Mouse (Mus musculus): ENCODE data around the gene Tial1.

Tial1 gene

DNA sequence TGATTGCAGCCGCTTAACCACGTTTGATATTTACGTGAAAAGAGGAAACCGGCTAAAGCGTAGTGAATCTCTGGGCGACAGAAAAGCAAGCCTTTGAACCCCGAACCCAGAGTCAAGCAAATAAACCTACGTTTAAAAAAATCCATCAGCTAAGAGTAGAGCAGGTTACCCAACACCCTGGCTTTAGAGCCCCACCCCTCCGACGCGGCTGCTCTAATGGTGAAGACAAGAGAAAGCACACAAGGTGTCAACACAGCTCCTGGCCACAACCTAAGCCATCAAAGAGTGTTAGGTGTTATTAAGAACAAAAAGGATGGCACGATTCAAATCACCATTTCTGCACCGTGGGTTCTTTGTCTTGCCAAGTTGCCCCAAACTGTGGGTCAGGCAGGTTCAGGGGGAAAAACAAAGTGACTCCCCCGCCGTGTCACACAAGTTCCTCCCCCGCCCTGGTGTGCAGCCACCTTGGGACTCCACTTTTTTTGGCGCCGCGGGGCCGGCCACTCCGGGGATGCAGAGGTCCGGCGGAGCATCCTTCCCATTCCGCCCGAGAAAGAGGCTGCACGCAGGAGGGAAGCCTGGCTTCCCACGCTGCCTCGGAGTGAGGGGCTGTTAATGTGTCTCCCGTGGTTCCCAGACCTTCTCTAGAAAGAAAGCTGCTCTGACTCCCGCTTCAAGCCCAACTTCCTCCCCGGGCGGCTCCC, 44.1 kb downstream of the Tial1 start:
- DNase-seq (ENCODE audit: low spot score in 2 of 2): no peak

DNA sequence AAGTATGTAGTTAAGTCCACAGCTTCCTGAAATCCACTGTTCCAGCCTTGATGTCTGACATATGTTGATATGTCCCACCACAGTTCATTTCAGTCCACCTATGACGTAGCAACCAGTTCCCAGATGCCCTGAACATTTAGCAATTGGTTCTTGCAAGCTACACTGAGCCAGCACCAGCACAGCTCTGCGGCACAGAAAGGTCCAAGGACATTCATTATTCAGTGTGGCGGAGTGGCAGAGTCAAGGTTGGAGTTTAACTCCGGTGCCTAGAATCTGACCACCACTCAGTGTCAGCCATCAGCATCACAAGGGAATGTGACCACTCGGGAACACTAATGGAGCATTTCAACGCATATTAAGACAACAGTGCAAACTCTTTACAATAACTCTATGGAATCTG, 44.9 kb downstream of the Tial1 start:
- DNase-seq (ENCODE audit: low spot score in 2 of 2): no peak

DNA sequence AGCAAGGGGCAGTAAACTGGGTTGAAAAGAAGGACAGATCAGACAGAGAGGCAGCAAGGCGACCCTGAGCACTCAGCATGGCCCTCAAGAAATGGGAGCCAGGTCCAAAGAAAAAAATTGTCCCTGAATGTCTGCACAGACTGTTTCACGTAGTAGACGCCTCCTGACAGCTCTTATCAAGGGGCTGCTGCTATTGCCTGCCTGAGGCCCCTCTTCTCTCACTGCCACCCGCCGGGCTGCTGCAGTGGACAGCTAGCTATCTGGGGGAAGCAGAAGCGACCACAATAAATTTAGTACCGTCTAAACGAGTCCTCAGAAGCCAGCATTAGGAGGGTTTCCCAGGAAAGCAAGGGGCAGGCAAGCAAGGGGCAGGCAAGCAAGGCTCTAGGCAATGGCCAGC, 47.1 kb downstream of the Tial1 start:
- no peak for DNase-seq (ENCODE audit: low spot score in 2 of 2)

DNA sequence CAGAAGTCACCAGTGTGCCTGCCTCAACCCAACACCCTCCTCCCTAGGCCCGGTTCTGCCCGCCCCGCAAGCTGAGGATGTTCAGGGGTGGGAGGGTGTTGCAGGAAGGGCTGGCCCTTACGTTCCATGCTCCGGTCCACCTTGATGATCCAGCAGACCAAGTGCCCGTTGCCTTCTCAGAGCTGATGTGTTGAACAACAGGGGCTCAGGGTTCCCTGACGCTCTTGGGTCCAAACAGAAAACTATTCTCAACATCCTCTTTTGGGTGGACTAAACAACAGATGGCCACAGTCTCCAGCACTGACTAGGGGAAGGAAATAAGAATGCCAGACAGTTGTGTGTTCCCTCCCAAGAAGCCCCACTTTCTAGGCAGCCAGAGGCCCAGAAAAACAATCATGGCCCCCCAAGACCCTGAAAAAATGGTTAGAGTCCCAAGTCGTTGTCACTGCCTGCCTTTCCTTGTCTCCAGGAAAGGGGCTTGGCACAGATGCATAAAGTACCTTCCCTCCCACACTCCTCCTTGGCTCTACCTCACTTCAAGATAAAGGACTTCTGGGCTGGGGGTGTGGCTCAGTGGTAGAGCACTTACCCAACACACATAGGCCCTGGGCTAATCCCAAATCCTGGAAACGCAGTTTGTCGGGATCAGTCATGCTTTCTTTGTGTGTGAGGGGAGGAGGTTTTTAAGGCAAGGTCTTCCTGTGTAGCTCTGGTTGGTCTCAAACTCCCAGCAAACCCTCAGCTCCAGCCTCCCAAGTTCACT, 49.3 kb downstream of the Tial1 start:
- no peak for DNase-seq (ENCODE audit: low spot score in 2 of 2)

DNA sequence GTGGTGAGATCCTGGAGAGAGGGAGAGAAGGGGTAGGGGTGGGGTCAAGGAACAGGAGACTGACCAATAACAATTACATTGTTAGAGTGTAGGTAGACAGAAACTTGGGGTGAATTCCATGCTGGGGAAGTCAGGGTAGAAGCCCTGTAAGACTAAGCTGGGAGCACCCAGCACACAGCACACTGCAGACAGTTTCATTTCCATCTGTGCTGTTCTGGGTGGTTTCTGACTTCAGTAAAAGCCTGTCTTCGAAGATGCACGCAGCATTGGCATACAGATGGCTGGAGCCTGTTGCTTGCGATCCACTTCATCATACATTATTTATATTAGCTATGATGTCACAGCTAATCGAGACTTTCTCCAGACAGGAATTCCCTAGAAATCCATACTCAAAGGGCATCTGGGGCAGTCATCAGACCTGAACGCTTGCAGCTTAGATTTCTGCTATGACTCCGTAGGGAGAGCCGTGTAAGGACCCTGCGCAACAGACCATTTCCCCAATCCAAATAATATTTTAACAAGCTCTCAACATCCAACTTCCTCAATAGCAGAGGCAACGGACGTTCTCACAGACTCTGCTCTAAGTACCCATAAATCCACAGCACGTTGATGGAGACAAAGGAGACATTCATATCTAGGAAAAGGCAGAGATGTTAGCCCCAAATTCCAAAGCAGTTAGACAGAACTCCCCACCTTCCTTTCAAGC, 50.7 kb downstream of the Tial1 start:
- DNase-seq (ENCODE audit: low spot score in 2 of 2): no peak

DNA sequence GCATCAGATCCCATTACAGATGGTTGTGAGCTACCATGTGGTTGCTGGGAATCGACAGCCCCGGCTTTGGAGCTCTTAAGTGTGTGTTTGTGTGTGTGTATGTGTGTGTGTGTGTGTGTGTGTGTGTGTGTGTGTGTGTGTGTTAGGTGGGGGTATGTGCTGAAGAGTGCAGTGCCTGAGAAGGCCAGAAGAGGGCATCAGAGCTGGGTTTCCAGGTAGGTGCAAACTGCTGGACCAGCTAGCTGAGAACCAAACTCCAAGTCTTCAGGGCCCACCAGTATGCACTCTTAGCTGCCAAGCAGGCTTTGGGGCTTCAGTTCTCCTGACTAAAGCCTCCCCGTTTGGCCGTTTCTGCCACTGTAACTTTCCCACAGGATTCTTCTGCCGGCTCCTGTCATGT, 53.3 kb downstream of the Tial1 start:
- no peak for DNase-seq (ENCODE audit: low spot score in 2 of 2)

DNA sequence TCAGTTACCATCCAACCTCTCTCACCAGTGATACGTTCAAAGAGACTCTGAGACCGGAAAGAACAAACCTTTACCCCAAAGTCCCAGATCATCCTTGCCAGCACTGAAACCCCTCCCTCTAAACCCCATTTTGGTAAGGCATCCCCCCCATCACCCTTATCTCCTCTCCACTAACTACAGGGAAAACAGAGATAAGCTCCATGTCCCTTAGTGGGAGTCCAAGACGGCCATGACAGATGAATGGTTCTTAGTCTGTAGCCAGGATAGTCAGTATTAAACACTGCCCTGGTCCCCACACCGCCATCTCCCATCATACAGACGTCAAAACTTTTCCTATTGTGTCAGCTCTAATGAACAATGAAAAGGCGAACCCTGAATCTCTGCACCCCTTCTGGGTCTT, 57.5 kb downstream of the Tial1 start:
- no peak for DNase-seq (ENCODE audit: low spot score in 2 of 2)

- DNase-seq (ENCODE audit: low spot score in 2 of 2): no peak
Measured at GRCm38 (mm10) chr7:128403586-128403985, 57.9 kb downstream of the Tial1 start.

GRCm38 (mm10) chr7:128403128-128403527, 58.4 kb downstream of the Tial1 start:
- no peak for DNase-seq (ENCODE audit: low spot score in 2 of 2)

GRCm38 (mm10) chr7:128402577-128402976, 58.9 kb downstream of the Tial1 start:
- DNase-seq (ENCODE audit: low spot score in 2 of 2): no peak

DNA sequence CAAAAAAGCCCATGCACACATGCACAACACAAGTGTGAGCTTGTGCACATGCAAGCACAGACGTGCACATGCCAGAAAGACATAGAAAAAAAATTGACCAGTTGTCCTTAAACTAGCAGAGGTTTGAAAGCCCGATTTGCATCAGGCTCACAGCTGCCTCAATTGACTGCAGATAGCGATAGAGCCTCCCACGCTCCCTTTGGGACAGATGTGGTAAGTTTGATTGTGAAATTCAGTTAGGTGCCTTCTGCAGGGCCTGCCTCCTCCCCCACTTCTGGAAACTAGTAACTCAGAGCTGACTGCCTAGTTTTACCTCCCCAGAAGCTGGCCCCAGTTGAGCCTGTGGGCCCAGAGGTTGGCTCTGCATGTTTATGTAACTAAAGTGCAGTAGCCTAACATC, 62.9 kb downstream of the Tial1 start:
- peak; percentile 62 to 63 for DNase-seq (ENCODE audit: low spot score in 2 of 2)

DNA sequence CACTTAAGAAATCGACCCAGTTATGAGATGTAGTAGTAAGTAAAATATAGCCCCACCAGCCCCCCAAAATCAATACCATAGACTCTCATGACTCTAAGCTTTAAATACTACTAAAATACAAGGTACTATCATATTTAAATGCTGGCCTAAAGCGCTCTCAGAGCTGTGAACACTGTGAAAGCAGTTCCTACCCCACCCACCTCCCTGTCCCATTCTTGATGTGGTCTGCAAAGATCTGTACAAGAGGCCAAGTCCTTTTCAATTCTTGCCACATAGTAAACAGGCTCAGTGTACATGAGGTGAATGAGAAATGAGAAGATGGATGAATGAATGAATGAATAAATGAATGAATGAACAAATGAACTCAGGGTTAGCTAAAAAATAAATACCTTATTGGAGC, 64.5 kb downstream of the Tial1 start:
- no peak for DNase-seq (ENCODE audit: low spot score in 2 of 2)

DNA sequence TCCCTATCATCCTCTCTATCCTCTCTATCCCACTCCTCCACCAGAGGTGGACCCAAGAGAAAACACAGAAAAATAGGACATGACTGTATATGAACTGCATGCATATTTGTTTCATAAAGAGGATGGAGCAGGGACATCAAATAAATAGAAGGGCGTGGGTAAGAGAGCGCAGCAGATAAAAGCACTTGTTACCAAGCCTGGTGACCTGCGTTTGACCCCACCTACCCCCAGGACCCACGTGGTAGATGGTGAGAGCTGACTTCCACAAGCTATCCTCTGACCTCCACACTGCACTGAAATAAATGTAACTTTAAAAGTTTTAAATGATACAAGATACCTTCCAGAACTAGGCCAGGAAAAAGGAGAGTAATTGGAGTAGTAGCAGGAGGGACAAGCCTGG, 67.8 kb downstream of the Tial1 start:
- no peak for DNase-seq (ENCODE audit: low spot score in 2 of 2)

DNA sequence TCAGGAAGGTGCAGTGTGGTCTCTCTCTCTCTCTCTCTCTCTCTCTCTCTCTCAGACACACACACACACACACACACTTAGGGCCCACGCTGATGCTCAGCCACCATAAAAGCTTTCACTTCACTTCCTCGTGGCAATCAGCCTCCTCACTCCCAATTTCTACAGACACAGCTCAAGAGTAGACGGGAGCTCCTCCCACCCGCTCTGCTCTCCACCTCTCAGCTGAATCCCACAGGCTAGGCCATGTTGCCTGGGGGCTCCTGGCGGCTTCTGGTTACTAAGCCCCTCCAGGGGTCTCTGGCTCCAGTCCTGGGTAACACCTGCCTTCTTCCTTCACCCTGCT, 68.6 kb downstream of the Tial1 start:
- DNase-seq (ENCODE audit: low spot score in 2 of 2): peak in 1 of 2 experiments; percentile 32

- peak; percentile 81 to 87 for DNase-seq (ENCODE audit: low spot score in 2 of 2)
Measured at GRCm38 (mm10) chr7:128392071-128392971, 69.2 kb downstream of the Tial1 start.

GRCm38 (mm10) chr7:128391267-128392057, 70.1 kb downstream of the Tial1 start:
- DNase-seq (ENCODE audit: low spot score in 2 of 2): peak in 1 of 2 experiments; percentile 64

Data from thymus, postnatal 10 days (tissue).